Mouse (Mus musculus): ENCODE results near the gene Prkab2. TPM values are rescaled to one million over a fixed set of nuclear protein-coding genes. Genes with fewer than 3 reads are reported as not detected.

Prkab2 gene
- polyA plus RNA-seq, 1 experiment from 2014 or later: 5.2 TPM

GRCm38 (mm10) chr3:97620657-97621056 is 37.3 kb upstream of the Prkab2 start:
- Histone ChIP-seq H3K4me3 (ENCODE audit: low read length) (no peak overlapping the region), H3K9ac (ENCODE audit: low read length) (no peak overlapping the region), H3K4me1 (replicated peaks; ENCODE audit: control insufficient read depth, insufficient read depth, low read length) (no peaks in the 10 kb centered on the region), H3K4me2 (ENCODE audit: low read depth, low read length) (no peak overlapping the region), H3K36me3 (ENCODE audit: control insufficient read depth, insufficient read depth, low read length) (no peaks in the 10 kb centered on the region), H3K27me3 (ENCODE audit: control insufficient read depth, insufficient read depth, low read depth, low read length) (no peaks in the 10 kb centered on the region), H3K27ac (ENCODE audit: low read length) (no peak overlapping the region), H3K9me3 (ENCODE audit: control insufficient read depth, low read length) (no peaks in the 10 kb centered on the region)
- ATAC-seq (ENCODE audit: low read depth): no peak
- 89% methylated on average over 4 of the region's 4 CpGs for WGBS

- Histone ChIP-seq H3K4me1 (replicated peaks; ENCODE audit: control insufficient read depth, insufficient read depth, low read length) (peaks cover 3% of the 10 kb centered on the region; the same call in 1 of the 2 replicates), H3K9ac (ENCODE audit: low read length) (no peak overlapping the region), H3K9me3 (ENCODE audit: control insufficient read depth, low read length) (no peaks in the 10 kb centered on the region), H3K27me3 (ENCODE audit: control insufficient read depth, insufficient read depth, low read depth, low read length) (no peaks in the 10 kb centered on the region), H3K36me3 (ENCODE audit: control insufficient read depth, insufficient read depth, low read length) (no peaks in the 10 kb centered on the region), H3K27ac (ENCODE audit: low read length) (no peak overlapping the region), H3K4me3 (ENCODE audit: low read length) (no peak overlapping the region), H3K4me2 (ENCODE audit: low read depth, low read length) (no peak overlapping the region)
- ATAC-seq (ENCODE audit: low read depth): no peak
- 31% methylated on average over 2 of the region's 2 CpGs for WGBS
Measured at GRCm38 (mm10) chr3:97624611-97625010, 33.4 kb upstream of the Prkab2 start.

- H3K36me3 ChIP-seq (ENCODE audit: control insufficient read depth, insufficient read depth, low read length): no peaks in the 10 kb centered on the region
- no peaks in the 10 kb centered on the region for H3K27me3 ChIP-seq (ENCODE audit: control insufficient read depth, insufficient read depth, low read depth, low read length)
- WGBS: 66% methylated on average over 7 of the region's 7 CpGs
- no peak for ATAC-seq (ENCODE audit: low read depth)
- H3K9me3 ChIP-seq (ENCODE audit: control insufficient read depth, low read length): no peaks in the 10 kb centered on the region
- peak overlapping the region; percentile 76 for H3K4me2 ChIP-seq (ENCODE audit: low read depth, low read length)
- H3K9ac ChIP-seq (ENCODE audit: low read length): no peak overlapping the region
- no peak overlapping the region for H3K27ac ChIP-seq (ENCODE audit: low read length)
- H3K4me3 ChIP-seq (ENCODE audit: low read length): no peak overlapping the region
- peaks cover 3% of the 10 kb centered on the region; the same call in 1 of the 2 replicates for H3K4me1 ChIP-seq (replicated peaks; ENCODE audit: control insufficient read depth, insufficient read depth, low read length)
Measured at GRCm38 (mm10) chr3:97627893-97628292, 30.1 kb upstream of the Prkab2 start.

DNA sequence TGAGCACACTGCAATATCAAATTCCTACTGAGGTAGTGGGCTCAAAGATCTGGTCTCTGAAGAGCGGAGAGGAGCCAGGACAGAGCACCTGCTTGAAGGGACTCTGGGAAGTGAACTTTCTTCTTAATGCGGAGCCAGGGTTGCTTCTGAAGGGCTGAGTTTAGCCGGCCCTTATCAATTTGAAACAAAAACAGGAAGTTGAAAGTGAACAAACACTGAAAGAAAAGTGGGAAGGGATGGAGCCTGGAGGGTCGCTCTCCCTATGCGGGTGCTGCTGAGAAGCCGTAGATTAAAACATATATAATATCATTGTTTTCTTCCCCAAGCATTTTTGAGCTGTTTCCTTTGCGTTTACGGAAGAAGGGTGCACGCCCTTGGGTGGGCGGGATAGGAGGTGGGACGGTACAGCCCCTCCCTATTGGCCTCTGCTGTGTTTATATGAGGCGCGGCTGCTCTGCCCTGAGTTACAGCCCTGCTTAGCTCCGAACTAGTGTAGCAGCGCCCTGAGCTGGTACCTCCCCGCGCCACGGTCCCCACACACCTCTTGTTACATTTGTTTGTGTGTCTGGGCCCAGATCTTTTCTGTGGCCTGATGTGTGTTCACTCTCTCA is 29.5 kb upstream of the Prkab2 start, which contains the start of gene Fmo5:
Fmo5 (plus strand) TSS at position 414 of the 611 bp plus-strand sequence.
- Histone ChIP-seq H3K27me3 (ENCODE audit: control insufficient read depth, insufficient read depth, low read depth, low read length) (no peaks in the 10 kb centered on the region), H3K4me1 (replicated peaks; ENCODE audit: control insufficient read depth, insufficient read depth, low read length) (peaks cover 3% of the 10 kb centered on the region; the same call in 1 of the 2 replicates), H3K4me3 (ENCODE audit: low read length) (peak within 1 kb of the TSS; percentile 65), H3K9ac (ENCODE audit: low read length) (peak within 1 kb of the TSS; percentile 69), H3K36me3 (ENCODE audit: control insufficient read depth, insufficient read depth, low read length) (no peaks in the 10 kb centered on the region), H3K9me3 (ENCODE audit: control insufficient read depth, low read length) (no peaks in the 10 kb centered on the region), H3K27ac (ENCODE audit: low read length) (peak within 1 kb of the TSS; percentile 55; the same call in 1 of the 2 replicates), H3K4me2 (ENCODE audit: low read depth, low read length) (peak within 1 kb of the TSS; percentile 76)
- WGBS: under 1% methylated on average over 18 of the region's 18 CpGs
- peak; percentile 99 for ATAC-seq (ENCODE audit: low read depth)

- WGBS: 64% methylated on average over 4 of the region's 4 CpGs
- no peak for ATAC-seq (ENCODE audit: low read depth)
- Histone ChIP-seq H3K4me1 (replicated peaks; ENCODE audit: control insufficient read depth, insufficient read depth, low read length) (peaks cover 5% of the 10 kb centered on the region), H3K4me2 (ENCODE audit: low read depth, low read length) (no peak overlapping the region), H3K27me3 (ENCODE audit: control insufficient read depth, insufficient read depth, low read depth, low read length) (no peaks in the 10 kb centered on the region), H3K36me3 (ENCODE audit: control insufficient read depth, insufficient read depth, low read length) (no peaks in the 10 kb centered on the region), H3K4me3 (ENCODE audit: low read length) (no peak overlapping the region), H3K27ac (ENCODE audit: low read length) (no peak overlapping the region), H3K9ac (ENCODE audit: low read length) (no peak overlapping the region), H3K9me3 (ENCODE audit: control insufficient read depth, low read length) (no peaks in the 10 kb centered on the region)
Measured at GRCm38 (mm10) chr3:97629941-97630340, 28.1 kb upstream of the Prkab2 start.

GRCm38 (mm10) chr3:97630746-97631145 is 27.2 kb upstream of the Prkab2 start:
- Histone ChIP-seq H3K4me3 (ENCODE audit: low read length) (no peak overlapping the region), H3K4me1 (replicated peaks; ENCODE audit: control insufficient read depth, insufficient read depth, low read length) (peaks cover 5% of the 10 kb centered on the region)

DNA sequence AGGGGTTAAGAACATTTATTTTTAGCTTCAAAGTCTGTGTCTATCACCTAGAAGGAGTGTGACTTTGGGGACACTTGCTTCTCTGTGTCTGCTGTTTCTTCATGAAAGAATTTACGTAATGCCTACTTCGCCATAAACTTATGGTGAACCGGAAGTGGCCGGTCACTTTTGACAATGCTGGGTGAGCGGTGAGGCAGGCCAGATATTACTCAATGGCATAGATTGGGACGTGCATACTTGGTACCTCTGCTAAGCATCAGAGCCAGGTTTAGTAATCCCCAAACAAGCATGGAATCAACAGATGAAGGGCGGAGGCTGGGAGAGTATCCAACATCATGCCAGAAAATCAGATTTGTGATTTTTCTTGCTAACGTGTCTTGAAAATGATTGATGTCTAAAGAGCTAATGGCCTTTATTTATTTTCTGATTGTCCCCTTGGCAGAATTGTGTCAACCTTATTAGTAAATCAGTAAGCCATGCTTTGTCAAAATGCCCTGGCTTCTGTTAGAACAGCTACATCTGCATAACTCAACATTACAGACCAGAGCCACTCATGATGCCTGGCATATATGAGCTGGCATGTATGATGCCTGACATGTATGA is 26.6 kb upstream of the Prkab2 start:
- H3K4me2 ChIP-seq (ENCODE audit: low read depth, low read length): no peak overlapping the region
- H3K4me3 ChIP-seq (ENCODE audit: low read length): no peak overlapping the region
- no peak for ATAC-seq (ENCODE audit: low read depth)
- H3K9ac ChIP-seq (ENCODE audit: low read length): no peak overlapping the region
- no peaks in the 10 kb centered on the region for H3K36me3 ChIP-seq (ENCODE audit: control insufficient read depth, insufficient read depth, low read length)
- H3K27ac ChIP-seq (ENCODE audit: low read length): no peak overlapping the region
- no peaks in the 10 kb centered on the region for H3K9me3 ChIP-seq (ENCODE audit: control insufficient read depth, low read length)
- no peaks in the 10 kb centered on the region for H3K27me3 ChIP-seq (ENCODE audit: control insufficient read depth, insufficient read depth, low read depth, low read length)
- H3K4me1 ChIP-seq (replicated peaks; ENCODE audit: control insufficient read depth, insufficient read depth, low read length): peaks cover 5% of the 10 kb centered on the region
- WGBS: 73% methylated on average over 8 of the region's 8 CpGs

More at GRCm38 (mm10) chr3:97630746-97631145, 27.2 kb upstream of the Prkab2 start:
- Histone ChIP-seq H3K36me3 (ENCODE audit: control insufficient read depth, insufficient read depth, low read length) (no peaks in the 10 kb centered on the region), H3K9ac (ENCODE audit: low read length) (no peak overlapping the region), H3K4me2 (ENCODE audit: low read depth, low read length) (no peak overlapping the region), H3K27ac (ENCODE audit: low read length) (no peak overlapping the region), H3K27me3 (ENCODE audit: control insufficient read depth, insufficient read depth, low read depth, low read length) (no peaks in the 10 kb centered on the region), H3K9me3 (ENCODE audit: control insufficient read depth, low read length) (no peaks in the 10 kb centered on the region)
- WGBS: 87% methylated on average over 4 of the region's 4 CpGs
- ATAC-seq (ENCODE audit: low read depth): no peak

GRCm38 (mm10) chr3:97633456-97633855 is 24.5 kb upstream of the Prkab2 start:
- Histone ChIP-seq H3K4me3 (ENCODE audit: low read length) (no peak overlapping the region), H3K4me2 (ENCODE audit: low read depth, low read length) (no peak overlapping the region), H3K36me3 (ENCODE audit: control insufficient read depth, insufficient read depth, low read length) (no peaks in the 10 kb centered on the region), H3K9me3 (ENCODE audit: control insufficient read depth, low read length) (no peaks in the 10 kb centered on the region), H3K27ac (ENCODE audit: low read length) (no peak overlapping the region), H3K27me3 (ENCODE audit: control insufficient read depth, insufficient read depth, low read depth, low read length) (no peaks in the 10 kb centered on the region), H3K9ac (ENCODE audit: low read length) (no peak overlapping the region), H3K4me1 (replicated peaks; ENCODE audit: control insufficient read depth, insufficient read depth, low read length) (peaks cover 5% of the 10 kb centered on the region)
- 69% methylated on average over 4 of the region's 4 CpGs for WGBS
- no peak for ATAC-seq (ENCODE audit: low read depth)

GRCm38 (mm10) chr3:97634288-97634761 is 23.7 kb upstream of the Prkab2 start:
- Histone ChIP-seq H3K4me1 (replicated peaks; ENCODE audit: control insufficient read depth, insufficient read depth, low read length) (peaks cover 2% of the 10 kb centered on the region), H3K27ac (ENCODE audit: low read length) (no peak overlapping the region), H3K9me3 (ENCODE audit: control insufficient read depth, low read length) (no peaks in the 10 kb centered on the region), H3K36me3 (ENCODE audit: control insufficient read depth, insufficient read depth, low read length) (no peaks in the 10 kb centered on the region), H3K4me3 (ENCODE audit: low read length) (no peak overlapping the region), H3K9ac (ENCODE audit: low read length) (no peak overlapping the region), H3K27me3 (ENCODE audit: control insufficient read depth, insufficient read depth, low read depth, low read length) (no peaks in the 10 kb centered on the region), H3K4me2 (ENCODE audit: low read depth, low read length) (no peak overlapping the region)
- ATAC-seq (ENCODE audit: low read depth): peak; percentile 82
- 40% methylated on average over 3 of the region's 3 CpGs for WGBS

All from lung, embryonic 16.5 days (tissue).